Mouse (Mus musculus) CH12.LX (cell line): ENCODE measurements around the gene Fmo4.
"Not testable (repeated sequence)": the region's sequence is repeated elsewhere in the genome, so short reads cannot be mapped to it uniquely, and the experiment has no call there.

Experiments
- CTCF ChIP-seq, 2 experiments: IDR thresholded peaks in 1 of 2; conservative IDR thresholded peaks in 1 of 2; 2 replicates each; pipeline ENCODE4 v1.5.1; 2011 to 2012; ENCODE audit warnings: low read depth in 2 of 2, low read length in 2 of 2, improper control_type of control experiment in 1 of 2, inconsistent platforms in 1 of 2, mild to moderate bottlenecking in 1 of 2, moderate library complexity in 1 of 2
- E2F4 ChIP-seq: IDR thresholded peaks from 2 replicates; pipeline ENCODE4 v1.6.1; 2011; ENCODE audit warnings: low read depth, low read length, improper control_type of control experiment; ENCODE audit not compliant: insufficient replicate concordance
- ELF1 ChIP-seq: IDR thresholded peaks from 2 replicates; pipeline ENCODE4 v1.6.1; 2014; ENCODE audit warnings: low read depth, mild to moderate bottlenecking, inconsistent platforms, low read length, improper control_type of control experiment
- EP300 ChIP-seq: IDR thresholded peaks from 2 replicates; pipeline ENCODE4 v1.6.1; 2011; ENCODE audit warnings: low read length, improper control_type of control experiment
- GABPA ChIP-seq: IDR thresholded peaks from 2 replicates; pipeline ENCODE4 v1.6.1; 2012; ENCODE audit warnings: low read depth, low read length, improper control_type of control experiment, inconsistent platforms; ENCODE audit not compliant: insufficient replicate concordance
- MYC ChIP-seq: IDR thresholded peaks from 2 replicates; pipeline ENCODE4 v1.6.1; 2011; ENCODE audit warnings: low read depth, mild to moderate bottlenecking, improper control_type of control experiment, low read length
- POLR2A ChIP-seq: IDR thresholded peaks from 2 replicates; pipeline ENCODE4 v1.6.1; 2011; ENCODE audit warnings: low read depth, mild to moderate bottlenecking, improper control_type of control experiment, low read length
- RAD21 ChIP-seq: IDR thresholded peaks from 2 replicates; pipeline ENCODE4 v1.6.1; 2011; ENCODE audit warnings: low read depth, mild to moderate bottlenecking, low read length, improper control_type of control experiment, moderate library complexity
- SIN3A ChIP-seq: IDR thresholded peaks from 2 replicates; pipeline ENCODE4 v1.6.1; 2012; ENCODE audit warnings: low read length, improper control_type of control experiment, inconsistent platforms
- USF1 ChIP-seq: IDR thresholded peaks from 2 replicates; pipeline ENCODE4 v1.6.1; 2014; ENCODE audit warnings: low read depth, mild to moderate bottlenecking, inconsistent platforms, low read length, improper control_type of control experiment
- ZC3H11A ChIP-seq: IDR thresholded peaks from 2 replicates; pipeline ENCODE4 v1.6.1; 2012; ENCODE audit warnings: low read depth, mild to moderate bottlenecking, inconsistent platforms, low read length, improper control_type of control experiment
- ZKSCAN1 ChIP-seq: IDR thresholded peaks from 2 replicates; pipeline ENCODE4 v1.6.1; 2012; ENCODE audit warnings: low read depth, inconsistent platforms, low read length, improper control_type of control experiment, borderline replicate concordance

DNA sequence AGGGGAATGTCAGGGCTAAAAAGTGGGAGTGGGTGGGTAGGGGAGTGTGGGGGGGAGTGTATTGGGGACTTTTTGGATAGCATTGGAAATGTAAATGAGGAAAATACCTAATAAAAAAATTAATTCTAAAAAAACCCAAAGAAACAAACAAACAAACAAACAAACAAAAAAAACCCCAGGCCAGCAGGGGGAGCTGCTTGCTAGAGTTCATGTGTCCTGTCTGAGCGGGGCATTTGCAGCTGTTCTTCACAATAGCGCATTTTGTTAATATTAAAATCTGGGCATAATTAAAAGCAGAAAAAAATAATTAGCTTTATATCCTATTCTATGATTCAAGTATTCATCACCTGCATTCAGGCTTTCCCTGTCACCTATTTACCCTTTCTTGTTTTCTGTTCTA, 32.7 kb downstream of the Fmo4 start:
- TF ChIP-seq GABPA; POLR2A; ELF1; USF1; EP300; E2F4; CTCF (conservative IDR thresholded peaks at IDR 0.05 in 1 of 2, IDR thresholded peaks at IDR 0.05 in 1 of 2; ENCODE audit: low read depth in 2 of 2, low read length in 2 of 2); ZC3H11A; ZKSCAN1; SIN3A; RAD21; MYC: not testable (repeated sequence)
